Mouse (Mus musculus) bone marrow macrophage, adult 2 months (primary cell): Measurements from ENCODE around the gene Tut4. TPM values are rescaled to one million over a fixed set of nuclear protein-coding genes. Genes with fewer than 3 reads are reported as not detected.

Experiments used
- H3K27ac ChIP-seq: 2 replicates; pipeline ENCODE4 v1.5.1; 2012; ENCODE audit warnings: low read depth, low read length; ENCODE audit not compliant: insufficient read depth
- H3K4me1 ChIP-seq: 2 replicates; pipeline ENCODE4 v1.6.1; 2012; ENCODE audit warnings: low read length; ENCODE audit not compliant: control insufficient read depth, insufficient read depth
- H3K4me3 ChIP-seq: 2 replicates; pipeline ENCODE4 v1.5.1; 2012; ENCODE audit warnings: mild to moderate bottlenecking, low read length, moderate library complexity; ENCODE audit not compliant: insufficient read depth
- CTCF ChIP-seq: IDR thresholded peaks from 2 replicates; pipeline ENCODE4 v1.5.1; 2012; ENCODE audit warnings: low read depth, mild to moderate bottlenecking, low read length, moderate library complexity
- POLR2A ChIP-seq: IDR thresholded peaks from 2 replicates; pipeline ENCODE4 v1.6.1; 2012; ENCODE audit warnings: mild to moderate bottlenecking, low read depth, low read length, borderline replicate concordance
- polyA plus RNA-seq: library from polyadenylated mRNA; stranded (reverse); fragments of >200 nt; gene quantifications from 2 replicates; pipeline ENCODE4 v1.2.4, GENCODE M21; 2012; ENCODE audit not compliant: missing spikeins, insufficient read depth, insufficient read length

Gene Tut4
- polyA plus RNA-seq, result 37.6 and 48.2 TPM in 2 replicates

DNA sequence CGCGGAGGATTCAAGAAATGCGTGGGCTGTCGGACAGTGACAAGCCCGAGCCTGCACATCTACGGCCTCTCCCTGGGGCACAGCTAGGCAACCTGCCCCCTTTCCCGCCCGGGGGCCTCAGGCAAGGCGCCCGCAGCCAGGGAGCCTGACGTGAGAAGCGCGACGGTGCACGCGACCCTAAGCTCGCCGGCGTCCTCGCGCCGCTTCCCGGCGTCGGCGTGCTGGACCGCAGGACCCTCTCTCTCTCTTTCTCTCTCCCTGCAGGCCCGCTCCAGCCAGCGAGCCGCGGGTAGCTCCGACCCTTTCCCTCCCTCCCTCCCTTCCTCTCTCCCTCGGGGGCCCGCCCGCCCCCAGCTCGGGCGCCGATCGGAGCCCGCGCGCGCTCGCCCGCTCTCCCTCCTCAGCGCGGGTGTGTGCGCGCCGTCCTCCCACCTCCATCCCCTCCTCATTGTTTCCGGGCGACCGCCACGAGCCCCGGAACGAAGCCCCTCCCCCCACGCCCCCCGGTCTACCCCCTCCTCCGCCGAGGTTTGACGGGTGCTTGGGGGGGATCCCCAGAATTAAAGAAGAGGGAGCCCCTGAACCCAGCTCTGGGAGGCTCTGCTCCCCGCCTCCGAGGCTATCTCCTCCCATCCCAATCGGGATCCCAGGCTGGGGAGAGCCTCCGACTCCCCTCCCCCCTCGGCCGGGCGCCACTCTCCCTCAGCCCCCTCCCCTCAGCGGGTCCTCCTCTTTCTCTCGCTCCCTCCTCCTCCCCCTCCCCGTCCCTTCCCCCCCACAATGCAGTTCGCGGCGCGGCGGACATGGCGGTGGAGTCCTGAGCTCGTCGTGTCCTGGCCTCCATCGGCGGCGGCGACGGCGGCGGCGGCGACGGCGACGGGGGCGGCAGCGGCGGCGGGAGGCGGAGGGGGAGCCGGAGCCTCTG is at the start of gene Tut4:
Tut4 (plus strand) TSS at position 196 of the 925 bp plus-strand sequence.
- Histone ChIP-seq H3K4me1 (peaks cover 36% of the 10 kb centered on the region), H3K27ac (peak within 1 kb of the TSS; percentile 67), H3K4me3 (peak within 1 kb of the TSS; percentile 72)
- no peak for TF ChIP-seq CTCF
- no peak for TF ChIP-seq POLR2A

- no peak overlapping the region for H3K27ac ChIP-seq
- peaks cover 7% of the 10 kb centered on the region for H3K4me1 ChIP-seq
- H3K4me3 ChIP-seq, result no peak overlapping the region
- TF ChIP-seq CTCF (no peak), POLR2A (no peak)
These were observed 34.6 kb upstream of the Tut4 start for GRCm38 (mm10) chr4:108424587-108424986.

DNA sequence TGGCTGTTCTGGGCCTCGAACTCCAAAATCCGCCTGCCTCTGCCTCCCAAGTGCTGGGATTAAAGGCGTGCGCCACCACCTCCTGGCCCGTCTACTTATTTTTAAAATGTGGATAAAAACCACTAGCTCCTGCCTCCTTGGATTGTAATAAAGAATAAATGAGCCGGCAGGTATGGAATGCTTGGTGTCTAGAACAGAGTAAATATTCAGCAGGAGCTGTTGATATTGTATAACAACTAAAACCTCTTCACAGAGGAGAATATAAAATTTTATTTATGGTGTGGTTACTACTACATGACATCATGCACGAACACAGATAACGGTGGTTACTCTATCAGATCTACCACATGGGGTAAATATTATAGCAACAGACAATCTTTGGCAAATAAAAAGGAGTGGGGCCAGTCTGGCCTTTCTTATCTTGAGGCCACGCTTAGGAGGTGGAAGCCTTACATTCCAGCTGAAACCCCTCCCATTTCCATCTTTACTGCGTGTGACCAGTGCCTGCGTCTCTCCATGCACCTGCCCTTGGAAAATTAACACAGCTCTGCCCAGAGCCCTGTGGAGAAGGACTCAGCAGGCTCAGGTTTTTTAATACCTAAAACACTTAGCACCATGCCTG is 31.4 kb upstream of the Tut4 start:
- Histone ChIP-seq H3K4me1 (peaks cover 7% of the 10 kb centered on the region), H3K27ac (no peak overlapping the region), H3K4me3 (no peak overlapping the region)
- TF ChIP-seq POLR2A (no peak), CTCF (no peak)

DNA sequence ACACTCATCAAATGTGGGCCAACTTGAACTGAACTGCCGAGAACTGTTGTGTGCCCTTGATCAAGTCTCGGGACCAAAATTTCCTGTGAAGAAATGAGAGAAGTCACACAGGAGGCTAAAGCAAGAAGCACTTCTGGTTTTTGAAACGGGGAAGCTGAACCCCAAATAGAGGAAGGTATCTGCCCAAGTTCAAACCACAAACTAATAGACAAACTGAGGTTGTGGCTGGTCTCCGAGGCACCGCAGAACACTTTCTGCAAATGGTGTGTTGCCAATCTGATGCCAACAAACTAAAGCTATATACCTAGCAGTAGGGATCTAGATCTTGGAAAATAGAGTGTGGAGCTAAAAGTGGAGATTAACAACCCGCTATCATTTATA is 30.9 kb upstream of the Tut4 start:
- Histone ChIP-seq H3K4me1 (peaks cover 7% of the 10 kb centered on the region), H3K4me3 (no peak overlapping the region), H3K27ac (no peak overlapping the region)
- TF ChIP-seq POLR2A, result no peak
- TF ChIP-seq CTCF, result no peak

DNA sequence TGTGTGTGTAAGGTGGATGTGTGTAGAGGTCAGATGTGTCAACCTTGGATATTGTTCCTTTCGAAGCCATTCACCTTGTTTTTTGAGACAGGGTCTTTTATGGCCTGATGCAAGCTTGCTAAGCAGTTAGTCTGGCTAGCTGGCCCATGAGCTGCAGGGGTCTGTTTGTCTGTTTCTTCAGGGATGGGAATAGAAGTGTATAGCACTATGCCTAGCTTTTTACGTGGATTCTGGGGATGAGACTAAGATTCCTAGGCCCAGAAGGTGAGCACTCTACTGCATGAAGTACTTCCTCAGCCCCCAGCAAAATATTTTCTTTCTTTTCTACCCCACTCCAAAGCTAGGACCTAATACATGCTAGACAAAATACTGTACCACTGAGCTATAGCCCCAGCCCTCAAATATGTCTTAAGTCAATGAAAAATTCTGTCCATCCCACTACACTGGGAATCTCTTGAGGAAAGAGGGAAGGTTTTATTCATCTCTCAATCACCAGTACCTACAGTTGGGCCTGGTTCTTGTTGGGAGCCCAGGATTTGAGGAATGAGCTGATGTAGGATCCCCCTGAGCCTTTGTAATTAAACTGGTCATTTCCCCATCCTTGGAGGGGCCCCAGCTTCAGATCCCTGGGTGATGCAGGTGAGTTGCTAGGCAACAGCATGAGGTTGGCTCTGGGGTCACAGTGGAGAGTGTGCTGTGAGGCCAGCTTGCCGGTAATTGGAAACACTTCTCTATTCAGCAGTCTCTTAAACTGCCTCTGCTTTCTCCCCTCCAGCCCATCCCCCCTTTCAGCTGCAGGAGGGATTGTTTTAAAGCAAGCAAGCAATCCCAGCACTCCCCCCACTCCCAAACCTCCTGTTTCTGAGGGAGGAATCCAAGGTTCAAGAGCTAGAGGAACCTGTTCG is 28.3 kb upstream of the Tut4 start:
- no peak overlapping the region for H3K27ac ChIP-seq
- peaks cover 7% of the 10 kb centered on the region for H3K4me1 ChIP-seq
- no peak overlapping the region for H3K4me3 ChIP-seq
- no peak for TF ChIP-seq CTCF
- TF ChIP-seq POLR2A, result no peak

DNA sequence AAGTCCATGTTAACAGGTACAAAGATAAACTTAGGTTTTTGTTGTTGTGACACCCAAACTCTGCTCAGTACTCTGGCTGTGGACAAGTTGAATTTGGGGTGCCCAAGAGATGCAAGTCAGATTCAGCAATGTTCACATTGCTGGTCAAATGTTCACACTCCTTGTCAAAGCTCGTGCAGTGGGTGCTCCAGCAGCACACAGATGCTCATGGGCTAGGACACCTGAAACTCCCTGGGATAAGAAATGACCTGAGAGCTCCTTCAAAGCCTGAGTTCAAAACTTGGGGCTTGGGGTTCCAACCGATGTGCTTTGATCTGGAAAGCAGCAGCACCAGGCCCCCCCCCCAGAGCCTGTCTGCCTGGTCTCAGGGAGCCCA is 27.7 kb upstream of the Tut4 start:
- H3K27ac ChIP-seq, result no peak overlapping the region
- TF ChIP-seq POLR2A, result no peak
- TF ChIP-seq CTCF, result no peak

GRCm38 (mm10) chr4:108433341-108433740 is 25.9 kb upstream of the Tut4 start:
- Histone ChIP-seq H3K4me3 (no peak overlapping the region), H3K27ac (no peak overlapping the region), H3K4me1 (peaks cover 5% of the 10 kb centered on the region)
- no peak for TF ChIP-seq POLR2A
- TF ChIP-seq CTCF, result no peak

More for the DNA sequence above, 27.7 kb upstream of the Tut4 start:
- peaks cover 7% of the 10 kb centered on the region for H3K4me1 ChIP-seq
- H3K4me3 ChIP-seq, result no peak overlapping the region

DNA sequence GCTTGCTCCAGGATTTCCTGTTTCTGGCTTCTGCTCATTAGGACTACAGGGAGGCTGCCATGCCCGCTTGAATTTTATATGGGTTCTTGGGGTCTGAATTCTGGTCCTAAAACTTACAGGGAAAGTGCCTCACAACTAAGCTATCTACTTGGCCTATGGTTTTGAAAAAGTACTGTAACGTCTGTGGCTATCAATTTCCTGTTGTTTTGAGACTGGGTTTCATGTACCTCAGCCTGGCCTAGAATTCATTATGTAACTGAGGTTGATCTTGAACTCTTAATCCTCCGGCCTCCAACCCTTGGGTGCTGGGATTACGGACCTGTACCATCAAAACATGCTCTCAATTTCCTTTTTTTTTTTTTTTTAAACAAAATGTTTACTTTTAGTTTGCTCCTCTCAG is 25.0 kb upstream of the Tut4 start:
- Histone ChIP-seq H3K4me3 (no peak overlapping the region), H3K27ac (no peak overlapping the region), H3K4me1 (no peaks in the 10 kb centered on the region)
- no peak for TF ChIP-seq CTCF
- no peak for TF ChIP-seq POLR2A

- no peaks in the 10 kb centered on the region for H3K4me1 ChIP-seq
- H3K4me3 ChIP-seq, result no peak overlapping the region
- H3K27ac ChIP-seq, result no peak overlapping the region
- TF ChIP-seq POLR2A (no peak), CTCF (no peak)
These were observed 24.4 kb upstream of the Tut4 start for GRCm38 (mm10) chr4:108434781-108435180.
